Mouse (Mus musculus) embryonic fibroblast, embryonic 13.5 days (primary cell): Measurements from ENCODE around the gene Ksr1.

Experiments used
- CTCF ChIP-seq: IDR thresholded peaks from 2 replicates; pipeline ENCODE4 v1.5.1; 2011; ENCODE audit warnings: mild to moderate bottlenecking, control low read depth, low read length, moderate library complexity, borderline replicate concordance; ENCODE audit not compliant: insufficient read depth
- POLR2A ChIP-seq: IDR thresholded peaks from 2 replicates; pipeline ENCODE4 v1.6.1; 2011; ENCODE audit warnings: low read depth, mild to moderate bottlenecking, control low read depth, low read length, moderate library complexity

GRCm38 (mm10) chr11:79093386-79093906, 52.8 kb downstream of the Ksr1 start:
- TF ChIP-seq CTCF = no peak
- TF ChIP-seq POLR2A = no peak
